Mouse (Mus musculus) gonadal fat pad, adult 2 months (tissue): ENCODE results near the gene Kctd19. TPM values are rescaled to one million over a fixed set of nuclear protein-coding genes. Genes with fewer than 3 reads are reported as not detected.
A peak's percentile ranks its signal among the peaks of the same experiment; 100 is the strongest.

Experiments used
- DNase-seq: peaks from one replicate; pipeline ENCODE4 v3.0.0-alpha.2; 2012; ENCODE audit warnings: low read depth
- polyA plus RNA-seq: library from polyadenylated mRNA; depleted of rRNA; stranded (reverse); fragments of >200 nt; gene quantifications from 2 replicates; pipeline ENCODE4 v1.2.3, GENCODE M21; 2012

Kctd19 gene
- polyA plus RNA-seq, 1 experiment = 0.23 TPM

GRCm38 (mm10) chr8:105422006-105422405 lies 8.7 kb upstream of the Kctd19 start:
- DNase-seq = no peak

- DNase-seq = no peak
Observed at GRCm38 (mm10) chr8:105419800-105420199, 6.5 kb upstream of the Kctd19 start.

- DNase-seq = no peak
Observed at GRCm38 (mm10) chr8:105418992-105419391, 5.7 kb upstream of the Kctd19 start.

GRCm38 (mm10) chr8:105409947-105410346 lies 3.4 kb downstream of the Kctd19 start:
- no peak for DNase-seq

GRCm38 (mm10) chr8:105408331-105408730 lies 5.0 kb downstream of the Kctd19 start:
- DNase-seq = no peak

GRCm38 (mm10) chr8:105406416-105406815 lies 6.9 kb downstream of the Kctd19 start:
- DNase-seq = no peak

GRCm38 (mm10) chr8:105404496-105404895 lies 8.8 kb downstream of the Kctd19 start:
- DNase-seq = no peak

- DNase-seq = no peak
Observed at GRCm38 (mm10) chr8:105403467-105403866, 9.8 kb downstream of the Kctd19 start.

GRCm38 (mm10) chr8:105400016-105400415 lies 13.3 kb downstream of the Kctd19 start:
- DNase-seq = no peak

- no peak for DNase-seq
Observed at GRCm38 (mm10) chr8:105397747-105398146, 15.6 kb downstream of the Kctd19 start.

GRCm38 (mm10) chr8:105393915-105394314 lies 19.4 kb downstream of the Kctd19 start:
- DNase-seq = peak; percentile 54

GRCm38 (mm10) chr8:105393089-105393787 lies 20.1 kb downstream of the Kctd19 start:
- no peak for DNase-seq

GRCm38 (mm10) chr8:105389096-105389495 lies 24.2 kb downstream of the Kctd19 start:
- DNase-seq = no peak

- DNase-seq = no peak
Observed at GRCm38 (mm10) chr8:105387151-105387550, 26.2 kb downstream of the Kctd19 start.

- no peak for DNase-seq
Observed at GRCm38 (mm10) chr8:105384070-105384469, 29.2 kb downstream of the Kctd19 start.

- no peak for DNase-seq
Observed at GRCm38 (mm10) chr8:105380308-105380707, 33.0 kb downstream of the Kctd19 start.

GRCm38 (mm10) chr8:105378673-105379072 lies 34.6 kb downstream of the Kctd19 start:
- no peak for DNase-seq

- no peak for DNase-seq
Observed at GRCm38 (mm10) chr8:105374513-105374966, 38.8 kb downstream of the Kctd19 start.

- no peak for DNase-seq
Observed at GRCm38 (mm10) chr8:105373032-105373431, 40.3 kb downstream of the Kctd19 start, which contains the start of gene Plekhg4. TSS of gene Plekhg4 (plus strand) at chr8:105373274.

GRCm38 (mm10) chr8:105372473-105372872 lies 40.8 kb downstream of the Kctd19 start:
- DNase-seq = no peak

GRCm38 (mm10) chr8:105367107-105367506 lies 46.2 kb downstream of the Kctd19 start:
- DNase-seq = no peak

GRCm38 (mm10) chr8:105361751-105362702 lies 51.3 kb downstream of the Kctd19 start:
- DNase-seq = no peak

- DNase-seq = no peak
Observed at GRCm38 (mm10) chr8:105359646-105360045, 53.7 kb downstream of the Kctd19 start.
